Mouse (Mus musculus): ENCODE measurements around the gene Tgfb1. TPM values are rescaled to one million over a fixed set of nuclear protein-coding genes. Genes with fewer than 3 reads are reported as not detected.

Tgfb1 gene
- polyA plus RNA-seq, 1 experiment = 16.2 TPM

DNA sequence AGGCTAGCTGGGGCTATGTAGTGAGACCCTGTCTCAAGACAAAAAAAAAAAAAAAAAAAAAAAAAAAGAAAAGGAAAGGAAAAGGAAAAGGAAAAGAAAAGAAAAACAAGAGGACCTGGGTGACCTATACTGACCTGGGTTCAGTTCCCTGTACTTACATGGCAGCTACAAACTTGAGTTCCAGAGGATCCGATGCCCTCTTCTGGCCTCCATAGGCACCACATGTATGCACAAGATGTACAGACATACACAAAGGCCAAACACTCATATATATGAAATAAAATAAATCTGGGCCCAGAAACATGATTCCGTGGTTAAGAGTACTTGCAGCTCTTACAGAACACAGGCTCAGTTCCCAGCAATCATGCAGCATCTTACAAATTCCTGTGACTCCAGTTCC lies 50.1 kb downstream of the Tgfb1 start:
- DNase-seq (ENCODE audit: low spot score) = no peak

DNA sequence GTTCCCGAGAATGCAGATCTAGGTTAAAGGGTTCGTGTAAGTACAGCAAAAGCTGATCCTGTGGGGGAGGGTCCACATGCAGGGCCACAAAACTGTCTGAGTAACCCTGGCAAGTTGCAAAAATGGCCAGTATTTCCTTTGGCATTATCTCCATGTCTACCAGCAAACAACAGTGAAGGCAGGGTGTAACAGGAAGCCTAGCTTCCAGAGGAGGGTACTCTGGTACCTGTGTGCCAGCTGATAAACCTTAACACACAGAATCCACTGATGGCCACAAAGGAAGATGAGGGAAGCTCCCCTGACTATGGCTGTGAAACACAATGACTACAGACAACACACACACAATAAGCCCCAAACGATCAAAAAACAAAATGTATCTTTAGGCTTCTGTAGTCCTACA lies 51.5 kb downstream of the Tgfb1 start:
- DNase-seq (ENCODE audit: low spot score) = no peak

DNA sequence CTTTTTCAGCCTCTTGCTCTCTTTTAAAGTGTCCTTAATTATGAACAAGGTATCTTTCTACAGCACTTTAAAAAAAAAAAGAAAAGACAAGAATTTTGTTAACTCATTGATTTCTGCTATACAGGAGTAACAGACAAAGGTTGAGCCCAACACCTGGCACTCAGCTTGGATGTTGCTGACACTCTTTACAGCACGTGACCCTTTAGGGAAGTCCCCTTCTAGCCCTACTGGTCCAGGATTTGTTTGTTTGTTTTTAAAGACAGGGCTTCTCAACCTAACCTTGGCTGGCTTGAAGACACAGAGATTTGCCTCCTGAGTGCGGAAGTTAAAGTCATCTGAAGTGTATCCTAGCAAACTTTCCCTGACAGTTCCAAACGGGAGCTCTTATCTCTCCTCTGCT lies 60.0 kb downstream of the Tgfb1 start:
- no peak for DNase-seq (ENCODE audit: low spot score)

DNA sequence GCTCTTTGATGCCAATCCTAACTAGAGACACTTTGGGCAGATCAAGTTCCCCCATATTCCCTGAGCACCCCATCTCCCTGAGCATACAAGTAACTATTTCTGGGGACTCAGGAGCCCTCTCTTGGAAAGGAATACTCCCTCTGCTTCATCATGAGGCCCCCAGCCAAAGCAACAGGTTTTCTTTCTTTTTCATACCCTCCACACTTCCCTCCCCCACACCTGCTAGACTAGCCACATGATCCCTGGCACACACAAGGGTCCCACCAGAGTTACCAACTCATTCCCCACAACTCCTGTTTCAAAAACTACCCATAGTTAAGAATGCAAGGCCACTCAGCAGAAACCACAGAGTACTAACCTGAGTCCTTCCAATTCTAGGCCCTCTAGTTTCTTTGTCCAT lies 66.3 kb downstream of the Tgfb1 start:
- no peak for DNase-seq (ENCODE audit: low spot score)

DNA sequence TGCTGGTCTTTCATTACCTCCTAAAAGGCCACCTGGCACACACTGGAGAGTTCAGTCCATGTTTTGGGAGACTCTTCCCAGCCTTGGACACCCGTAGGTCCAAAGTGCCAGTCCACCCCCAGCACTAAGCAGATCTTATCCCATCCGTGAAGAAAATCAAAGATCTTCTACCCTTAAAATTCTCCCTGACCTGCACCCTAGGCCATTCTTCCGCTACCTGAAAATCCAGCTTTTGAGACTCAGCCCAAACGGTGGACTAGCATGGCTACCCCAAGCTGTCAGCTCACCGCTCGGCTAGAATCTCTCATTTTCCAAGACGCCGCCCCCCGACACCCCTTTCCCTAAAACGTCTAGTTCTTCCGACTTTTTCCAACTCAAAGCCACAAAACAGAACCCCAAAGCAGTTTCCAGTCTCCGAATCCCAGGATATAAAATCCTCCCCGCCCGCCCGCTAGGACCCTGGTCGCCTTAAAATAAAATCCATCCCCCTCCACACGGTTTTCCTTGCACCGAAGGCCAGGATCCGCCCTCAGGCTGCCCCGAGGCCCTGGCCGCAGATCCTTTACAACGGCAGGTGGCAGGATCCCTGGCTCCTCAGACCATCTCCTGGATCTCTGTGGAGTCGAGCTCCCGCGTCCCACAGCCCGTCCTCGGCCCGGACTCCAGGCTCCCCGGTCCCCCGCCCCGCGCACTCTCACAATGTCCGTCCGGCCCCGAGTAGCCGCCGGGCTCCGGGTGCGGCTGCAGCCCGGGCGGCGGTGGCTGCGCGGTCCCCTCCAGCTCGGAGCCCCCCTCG lies 67.0 kb downstream of the Tgfb1 start:
- no peak for DNase-seq (ENCODE audit: low spot score)

DNA sequence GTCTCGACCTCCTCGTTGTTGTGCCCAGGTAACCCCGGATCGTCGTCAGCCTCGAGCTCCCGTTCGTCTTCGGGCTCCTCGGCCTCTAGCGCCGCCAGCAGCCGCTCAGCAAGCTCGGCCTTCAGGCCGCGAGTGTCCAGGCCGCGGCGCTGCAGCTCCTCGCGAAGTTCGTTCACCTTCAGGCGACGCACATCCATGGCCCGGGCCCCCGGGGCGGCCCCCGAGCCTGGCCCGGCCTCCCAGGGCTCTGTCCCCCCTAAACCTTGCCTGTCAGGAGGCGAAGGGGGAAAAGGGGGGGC lies 67.6 kb downstream of the Tgfb1 start:
- DNase-seq (ENCODE audit: low spot score) = no peak

Other genes starting within 250 kb of the Tgfb1 start
- gene Ceacam1, start 209.4 kb upstream of the Tgfb1 start, polyA plus RNA-seq (2012; rRNA removed) = 7.9 and 8.5 TPM in 2 replicates
- gene Ceacam2, start 147.1 kb upstream of the Tgfb1 start, polyA plus RNA-seq (2012; rRNA removed) = 0.39 and 0.77 TPM in 2 replicates
- not detected in 2 replicates for gene Erich4, start 71.1 kb upstream of the Tgfb1 start, polyA plus RNA-seq (2012; rRNA removed)
- 38.9 and 44.1 TPM in 2 replicates for gene Dmac2, start 67.6 kb upstream of the Tgfb1 start, polyA plus RNA-seq (2012; rRNA removed)
- gene B3gnt8, start 60.3 kb upstream of the Tgfb1 start, polyA plus RNA-seq (2012; rRNA removed) = 13.2 and 14.1 TPM in 2 replicates
- gene Bckdha, start 28.0 kb upstream of the Tgfb1 start, polyA plus RNA-seq (2012; rRNA removed) = 90.1 and 102 TPM in 2 replicates
- gene Exosc5, start 27.8 kb upstream of the Tgfb1 start, polyA plus RNA-seq (2012; rRNA removed) = 50.4 and 64.6 TPM in 2 replicates
- gene Tmem91, start 11.8 kb upstream of the Tgfb1 start, polyA plus RNA-seq (2012; rRNA removed) = 1.1 and 1.3 TPM in 2 replicates
- gene B9d2, start 6.2 kb upstream of the Tgfb1 start, polyA plus RNA-seq (2012; rRNA removed) = 25.6 TPM in 2 replicates
- gene Ccdc97, start 32.1 kb downstream of the Tgfb1 start, polyA plus RNA-seq (2012; rRNA removed) = 42.4 and 49.7 TPM in 2 replicates
- 18.9 and 44.9 TPM in 2 replicates for gene Hnrnpul1, start 67.8 kb downstream of the Tgfb1 start, polyA plus RNA-seq (2012; rRNA removed)
- gene Axl, start 101.7 kb downstream of the Tgfb1 start, polyA plus RNA-seq (2012; rRNA removed) = 92.8 and 117 TPM in 2 replicates
- gene Cyp2s1, start 129.9 kb downstream of the Tgfb1 start, polyA plus RNA-seq (2012; rRNA removed) = 28.4 and 30.1 TPM in 2 replicates
- 0.04 TPM in 1 of 2 replicates, not detected in the other for gene Cyp2b10, start 210.6 kb downstream of the Tgfb1 start, polyA plus RNA-seq (2012; rRNA removed)